Mouse (Mus musculus) ES-Bruce4 (cell line): ENCODE results near the gene Dhx34. TPM values are rescaled to one million over a fixed set of nuclear protein-coding genes. Genes with fewer than 3 reads are reported as not detected.
A peak's percentile ranks its signal among the peaks of the same experiment; 100 is the strongest.

ENCODE experiments used
- H3K27ac ChIP-seq: 2 replicates; pipeline ENCODE4 v1.5.1; 2012; ENCODE audit warnings: low read length, inconsistent platforms; ENCODE audit not compliant: insufficient read depth
- H3K27me3 ChIP-seq: 2 replicates; pipeline ENCODE4 v1.6.1; 2012; ENCODE audit warnings: mild to moderate bottlenecking, low read length, inconsistent platforms; ENCODE audit not compliant: control insufficient read depth, poor library complexity, insufficient read depth, severe bottlenecking
- H3K36me3 ChIP-seq: 2 replicates; pipeline ENCODE4 v1.6.1; 2012; ENCODE audit warnings: inconsistent platforms, mild to moderate bottlenecking, low read length, moderate library complexity; ENCODE audit not compliant: control insufficient read depth, poor library complexity, insufficient read depth, severe bottlenecking
- H3K4me1 ChIP-seq: one replicate; pipeline ENCODE4 v1.8.1; 2011; ENCODE audit warnings: low read length; ENCODE audit not compliant: control insufficient read depth, insufficient read depth
- H3K4me3 ChIP-seq: 2 replicates; pipeline ENCODE4 v1.5.1; 2011; ENCODE audit warnings: low read depth, mild to moderate bottlenecking, low read length
- H3K9ac ChIP-seq: 2 replicates; pipeline ENCODE4 v1.6.1; 2012; ENCODE audit warnings: low read depth, mild to moderate bottlenecking, inconsistent platforms; ENCODE audit not compliant: poor library complexity, severe bottlenecking
- H3K9me3 ChIP-seq: replicated peaks from 2 replicates; pipeline ENCODE4 v1.6.1; 2012; ENCODE audit warnings: mild to moderate bottlenecking, low read length, inconsistent platforms; ENCODE audit not compliant: control insufficient read depth, poor library complexity, insufficient read depth, severe bottlenecking
- CTCF ChIP-seq: IDR thresholded peaks from one replicate; pipeline ENCODE4 v1.8.1; 2011; ENCODE audit warnings: low read depth, low read length
- EP300 ChIP-seq: IDR thresholded peaks from 2 replicates; pipeline ENCODE4 v1.6.1; 2011; ENCODE audit warnings: low read depth, low read length; ENCODE audit not compliant: insufficient read depth
- POLR2A ChIP-seq: IDR thresholded peaks from one replicate; pipeline ENCODE4 v1.8.1; 2011; ENCODE audit warnings: low read length; ENCODE audit not compliant: insufficient read depth
- polyA plus RNA-seq: library from polyadenylated mRNA; stranded (reverse); fragments of >200 nt; gene quantifications from 2 replicates; pipeline ENCODE4 v1.2.4, GENCODE M21; 2011; ENCODE audit warnings: low read depth; ENCODE audit not compliant: missing spikeins, insufficient read depth, insufficient read length

Gene Dhx34
- polyA plus RNA-seq, 1 experiment: 11.6 TPM

DNA sequence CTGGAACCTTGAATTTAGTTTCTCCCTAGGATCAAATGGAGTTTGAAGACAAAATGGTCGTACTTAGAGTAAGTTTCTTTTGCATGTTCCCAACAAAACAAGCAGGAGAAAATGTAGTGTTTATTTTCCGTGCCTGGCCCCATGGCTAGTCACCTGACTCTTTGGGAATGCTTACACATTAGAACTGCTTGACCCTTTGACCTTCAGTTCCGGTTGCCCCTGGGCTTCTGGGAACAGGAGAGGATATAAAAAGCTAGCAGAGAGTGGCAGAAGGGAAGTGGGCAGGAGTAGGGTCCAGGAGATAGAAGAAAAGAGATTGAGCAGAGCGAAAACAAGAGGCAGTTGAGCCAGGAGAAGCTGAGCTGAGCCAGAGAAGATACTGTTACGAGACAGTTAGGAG lies 8.0 kb upstream of the Dhx34 start:
- Histone ChIP-seq H3K9me3 (no peaks in the 10 kb centered on the region), H3K36me3 (no peaks in the 10 kb centered on the region), H3K4me1 (no peaks in the 10 kb centered on the region), H3K9ac (no peak overlapping the region), H3K27me3 (no peaks in the 10 kb centered on the region), H3K4me3 (no peak overlapping the region), H3K27ac (no peak overlapping the region)
- TF ChIP-seq EP300 (0 out of 2 replicates have a peak, but pooled peaks have one; percentile 1), CTCF (no peak)

DNA sequence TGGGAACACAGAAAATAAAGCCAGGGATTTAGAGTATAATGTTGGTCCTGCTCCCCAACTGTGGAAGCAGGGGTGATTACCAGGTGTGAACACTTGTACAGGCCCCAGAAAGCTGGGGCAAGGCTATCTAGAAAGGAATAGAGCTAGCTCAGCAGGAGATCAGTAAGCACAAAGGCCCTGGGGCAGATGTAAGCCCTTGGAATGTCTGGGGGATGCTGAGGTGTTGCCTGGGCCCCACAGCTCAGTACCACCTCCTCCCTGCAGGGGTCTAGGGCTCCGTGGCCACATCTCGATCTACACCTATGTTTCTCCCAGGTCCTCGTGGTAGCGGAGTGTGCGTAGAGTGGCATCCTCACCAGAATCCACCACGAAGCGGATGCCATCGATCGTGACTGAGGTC lies 7.9 kb downstream of the Dhx34 start:
- H3K9me3 ChIP-seq: no peaks in the 10 kb centered on the region
- TF ChIP-seq EP300: no peak
- no peak for TF ChIP-seq POLR2A
- H3K27ac ChIP-seq: no peak overlapping the region
- H3K36me3 ChIP-seq: 0 out of 2 replicates have a peak, but pooled peaks cover 2% of the 10 kb centered on the region
- no peak overlapping the region for H3K4me3 ChIP-seq
- H3K9ac ChIP-seq: no peak overlapping the region
- no peaks in the 10 kb centered on the region for H3K27me3 ChIP-seq
- H3K4me1 ChIP-seq: no peaks in the 10 kb centered on the region

DNA sequence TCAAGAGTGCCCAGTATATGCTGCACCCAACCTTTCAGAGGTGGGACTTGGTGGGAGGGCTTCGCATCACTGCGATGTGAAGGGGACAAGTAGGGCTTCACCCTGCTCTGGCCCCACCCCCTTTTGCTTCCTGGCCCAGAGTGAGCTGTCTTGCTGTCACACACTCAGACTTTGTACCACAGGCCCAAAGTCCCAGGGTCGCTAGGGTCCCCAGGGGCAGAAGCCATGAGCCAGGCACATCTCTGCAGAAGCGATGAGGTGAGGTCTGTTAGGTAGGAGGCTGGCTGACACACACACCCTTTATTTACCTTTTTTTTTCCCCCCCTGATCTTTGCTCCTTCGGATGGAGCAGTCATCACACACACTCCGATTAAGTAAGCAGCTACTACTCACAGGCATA lies 8.6 kb downstream of the Dhx34 start:
- TF ChIP-seq POLR2A (no peak), EP300 (no peak), CTCF (no peak)
- Histone ChIP-seq H3K27ac (no peak overlapping the region), H3K36me3 (0 out of 2 replicates have a peak, but pooled peaks cover 2% of the 10 kb centered on the region), H3K4me3 (no peak overlapping the region), H3K27me3 (no peaks in the 10 kb centered on the region), H3K9me3 (no peaks in the 10 kb centered on the region), H3K9ac (no peak overlapping the region), H3K4me1 (no peaks in the 10 kb centered on the region)

DNA sequence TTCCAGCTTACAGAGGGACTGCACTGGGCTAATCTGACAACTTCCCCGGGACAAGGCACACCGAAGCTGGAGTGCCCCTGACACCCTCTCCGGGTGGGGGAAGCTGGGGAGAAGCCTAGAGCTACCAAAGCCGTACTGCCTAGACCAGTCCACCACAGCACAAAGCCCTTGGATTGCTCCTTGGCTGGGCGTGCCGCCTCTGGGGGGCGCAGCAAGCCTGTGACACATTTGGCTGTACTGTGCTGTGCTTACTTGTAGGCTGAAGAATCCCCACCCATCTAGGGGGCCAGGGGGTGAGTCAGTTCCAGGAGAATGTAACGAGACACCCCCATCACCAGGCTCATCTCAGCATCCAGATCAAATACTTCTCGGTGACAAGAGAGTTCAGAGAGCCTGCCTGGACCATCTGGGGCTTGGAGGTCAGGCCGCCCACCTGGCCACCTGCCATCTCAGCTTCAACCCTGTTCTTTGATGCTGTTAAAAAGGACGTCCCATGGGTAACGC lies 10.9 kb downstream of the Dhx34 start:
- Histone ChIP-seq H3K36me3 (0 out of 2 replicates have a peak, but pooled peaks cover 2% of the 10 kb centered on the region), H3K9me3 (no peaks in the 10 kb centered on the region), H3K27me3 (no peaks in the 10 kb centered on the region), H3K4me3 (no peak overlapping the region), H3K9ac (no peak overlapping the region), H3K4me1 (no peaks in the 10 kb centered on the region), H3K27ac (no peak overlapping the region)
- peak; percentile 56 for TF ChIP-seq CTCF
- no peak for TF ChIP-seq POLR2A

DNA sequence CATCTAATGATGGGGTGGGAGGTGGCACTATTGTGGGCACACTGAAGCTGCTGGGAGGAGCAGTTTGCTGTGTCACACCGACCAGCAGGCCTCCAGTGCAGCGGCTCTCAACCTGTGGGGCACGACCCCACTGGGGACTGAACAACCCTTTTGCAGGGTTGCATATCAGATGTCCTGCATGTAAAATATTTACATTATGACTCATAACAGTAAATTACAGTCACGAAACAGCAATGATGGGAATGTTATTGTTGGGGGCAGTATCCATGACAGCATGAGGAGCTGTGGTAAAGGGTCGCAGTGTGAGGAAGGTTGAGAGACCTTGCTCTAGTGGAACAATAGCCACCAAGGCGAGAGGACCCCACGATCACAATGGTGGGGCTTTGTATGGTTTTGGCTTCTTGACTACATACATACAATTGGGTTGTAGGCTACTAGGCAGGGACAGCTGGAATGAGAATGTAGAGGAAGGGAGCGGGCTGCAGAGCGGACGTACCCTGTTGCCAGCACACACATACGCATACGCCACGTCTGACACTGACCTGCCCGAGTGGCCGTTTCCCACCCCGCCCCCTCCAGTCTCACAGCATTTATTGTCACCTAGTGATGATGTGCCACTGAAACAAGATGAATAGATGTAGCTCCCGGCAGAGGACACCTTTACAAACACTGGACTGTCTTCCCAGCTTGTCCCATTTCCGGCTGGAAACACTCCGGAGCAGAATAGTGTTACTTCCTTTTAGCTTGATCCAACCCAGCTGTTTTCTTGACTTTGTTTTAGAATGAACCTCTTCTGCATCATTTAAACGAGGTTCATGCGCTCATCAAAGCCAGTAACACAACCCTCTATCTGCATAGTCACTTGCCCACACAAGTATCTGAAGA lies 12.8 kb downstream of the Dhx34 start:
- Histone ChIP-seq H3K4me3 (no peak overlapping the region), H3K27ac (no peak overlapping the region), H3K36me3 (no peaks in the 10 kb centered on the region), H3K9me3 (no peaks in the 10 kb centered on the region), H3K4me1 (no peaks in the 10 kb centered on the region), H3K9ac (no peak overlapping the region), H3K27me3 (no peaks in the 10 kb centered on the region)
- no peak for TF ChIP-seq CTCF
- TF ChIP-seq POLR2A: no peak
- no peak for TF ChIP-seq EP300

DNA sequence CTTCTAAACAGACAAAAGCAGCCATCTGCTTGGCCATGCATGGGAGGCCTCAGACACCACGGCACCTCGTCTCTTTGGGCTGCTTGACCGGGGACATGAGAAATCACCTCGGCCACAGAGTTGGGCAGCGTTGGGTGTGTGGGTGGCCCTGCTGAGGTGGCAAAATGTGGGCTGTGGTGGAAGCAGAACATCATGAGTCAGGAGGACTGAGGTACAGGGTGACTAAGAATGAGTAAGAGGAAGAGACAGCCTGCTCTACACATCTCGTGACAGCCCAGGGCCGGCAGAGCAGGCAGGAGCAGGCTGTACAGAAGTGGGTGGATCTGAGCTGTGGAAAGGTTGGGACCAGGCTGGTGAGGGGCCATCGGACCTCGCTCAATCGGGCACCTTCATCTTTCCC lies 14.3 kb downstream of the Dhx34 start:
- Histone ChIP-seq H3K4me3 (no peak overlapping the region), H3K4me1 (no peaks in the 10 kb centered on the region), H3K27me3 (no peaks in the 10 kb centered on the region), H3K9me3 (no peaks in the 10 kb centered on the region), H3K27ac (no peak overlapping the region), H3K9ac (no peak overlapping the region), H3K36me3 (no peaks in the 10 kb centered on the region)
- TF ChIP-seq CTCF (no peak), POLR2A (no peak)
